Mouse (Mus musculus) lung, postnatal 0 days (tissue): ENCODE results near the gene Fam92b. TPM values are rescaled to one million over a fixed set of nuclear protein-coding genes. Genes with fewer than 3 reads are reported as not detected.

ENCODE experiments used
- ATAC-seq: fragments of 200-750 bp; cut with Nextera tagmentation; 2 replicates; pipeline ENCODE4 v1.8.0; 2017; ENCODE audit warnings: moderate library complexity
- DNase-seq: peaks from one replicate; pipeline ENCODE4 v3.0.0-alpha.2; 2016; ENCODE audit warnings: low spot score
- H3K27ac ChIP-seq: fragments of 300-500 bp; sonication (generic); 2 replicates; pipeline ENCODE4 v1.5.1; 2014; ENCODE audit warnings: antibody characterized with exemption, mild to moderate bottlenecking, low read length, mixed read lengths
- H3K27me3 ChIP-seq: fragments of 300-500 bp; sonication (generic); replicated peaks from 2 replicates; pipeline ENCODE4 v1.6.1; 2014; ENCODE audit warnings: low read length, mixed read lengths; ENCODE audit not compliant: insufficient read depth
- H3K36me3 ChIP-seq: fragments of 300-500 bp; sonication (generic); 2 replicates; pipeline ENCODE4 v1.6.1; 2014; ENCODE audit warnings: low read length, mixed read lengths; ENCODE audit not compliant: insufficient read depth
- H3K4me1 ChIP-seq: fragments of 300-500 bp; sonication (generic); 2 replicates; pipeline ENCODE4 v1.6.1; 2014; ENCODE audit warnings: antibody characterized with exemption, low read depth, low read length, mixed read lengths; ENCODE audit not compliant: insufficient read depth
- H3K4me2 ChIP-seq: fragments of 300-500 bp; sonication (generic); replicated peaks from 2 replicates; pipeline ENCODE4 v1.6.1; 2014; ENCODE audit warnings: low read depth, mild to moderate bottlenecking, low read length, moderate library complexity, mixed read lengths
- H3K4me3 ChIP-seq: fragments of 300-500 bp; sonication (generic); 2 replicates; pipeline ENCODE4 v1.5.1; 2014; ENCODE audit warnings: low read depth, low read length
- H3K9ac ChIP-seq: fragments of 300-500 bp; sonication (generic); replicated peaks from 2 replicates; pipeline ENCODE4 v1.6.1; 2014; ENCODE audit warnings: low read depth, mild to moderate bottlenecking
- H3K9me3 ChIP-seq: fragments of 300-500 bp; sonication (generic); 2 replicates; pipeline ENCODE4 v1.6.1; 2016; ENCODE audit warnings: low read length, mixed read lengths
- CTCF ChIP-seq: IDR thresholded peaks from 2 replicates; pipeline ENCODE4 v1.5.1; 2016; ENCODE audit warnings: antibody characterized with exemption, mild to moderate bottlenecking
- EP300 ChIP-seq: IDR thresholded peaks from 2 replicates; pipeline ENCODE4 v1.6.1; 2016; ENCODE audit warnings: antibody characterized with exemption, mild to moderate bottlenecking, control low read depth
- whole genome bisulfite sequencing: fragments of 180-500 bp; shearing (Covaris S2); extraction: QIAGEN DNeasy Blood & Tissue Kit; methylation state at CpG from one replicate; pipeline ENCODE4 v1.1.7; 2014; 5-methylcytosine and 5-hydroxymethylcytosine counted together
- polyA plus RNA-seq: library from polyadenylated mRNA; unstranded; fragments of >200 nt; fragmentation: Nextera tagmentation; extraction: Ambion mirVana; gene quantifications from 2 replicates; pipeline ENCODE4 v1.2.1, GENCODE M21; 2015

Gene Fam92b
- polyA plus RNA-seq, 1 experiment from 2014 or later = 3.9 TPM

- Histone ChIP-seq H3K27ac (no peak overlapping the region), H3K27me3 (no peaks in the 10 kb centered on the region), H3K4me3 (no peak overlapping the region), H3K4me1 (0 out of 2 replicates have a peak, but pooled peaks cover 4% of the 10 kb centered on the region), H3K4me2 (no peak overlapping the region), H3K9ac (no peak overlapping the region), H3K36me3 (no peaks in the 10 kb centered on the region), H3K9me3 (no peaks in the 10 kb centered on the region)
- WGBS = 80% methylated on average over 5 of the region's 5 CpGs
- no peak for TF ChIP-seq EP300
- TF ChIP-seq CTCF = no peak
- no peak for DNase-seq
- ATAC-seq = no peak
These were observed 13.2 kb downstream of the Fam92b start for GRCm38 (mm10) chr8:120164026-120164425.

GRCm38 (mm10) chr8:120163376-120163775, 13.9 kb downstream of the Fam92b start:
- ATAC-seq = no peak
- no peak for DNase-seq
- no peak overlapping the region for H3K27ac ChIP-seq
- no peaks in the 10 kb centered on the region for H3K36me3 ChIP-seq
- TF ChIP-seq EP300 = no peak
- no peak for TF ChIP-seq CTCF
- no peak overlapping the region for H3K4me2 ChIP-seq
- WGBS = 67% methylated on average over 8 of the region's 8 CpGs
- H3K9ac ChIP-seq = no peak overlapping the region
- H3K27me3 ChIP-seq = no peaks in the 10 kb centered on the region
- 0 out of 2 replicates have a peak, but pooled peaks cover 4% of the 10 kb centered on the region for H3K4me1 ChIP-seq
- no peaks in the 10 kb centered on the region for H3K9me3 ChIP-seq
- H3K4me3 ChIP-seq = no peak overlapping the region

GRCm38 (mm10) chr8:120162404-120162752, 14.9 kb downstream of the Fam92b start:
- Histone ChIP-seq H3K27me3 (no peaks in the 10 kb centered on the region), H3K9me3 (no peaks in the 10 kb centered on the region), H3K4me1 (0 out of 2 replicates have a peak, but pooled peaks cover 4% of the 10 kb centered on the region), H3K36me3 (no peaks in the 10 kb centered on the region), H3K4me3 (no peak overlapping the region), H3K4me2 (no peak overlapping the region), H3K9ac (no peak overlapping the region), H3K27ac (no peak overlapping the region)
- no peak for ATAC-seq
- TF ChIP-seq EP300 = no peak
- no peak for TF ChIP-seq CTCF
- 76% methylated on average over 5 of the region's 5 CpGs for WGBS
- DNase-seq = no peak

GRCm38 (mm10) chr8:120161658-120162403, 15.4 kb downstream of the Fam92b start:
- no peaks in the 10 kb centered on the region for H3K36me3 ChIP-seq
- no peak overlapping the region for H3K4me2 ChIP-seq
- no peak overlapping the region for H3K27ac ChIP-seq
- 0 out of 2 replicates have a peak, but pooled peaks cover 4% of the 10 kb centered on the region for H3K4me1 ChIP-seq
- no peak for TF ChIP-seq EP300
- TF ChIP-seq CTCF = no peak
- 52% methylated on average over 16 of the region's 16 CpGs for WGBS
- H3K9ac ChIP-seq = no peak overlapping the region
- H3K27me3 ChIP-seq = no peaks in the 10 kb centered on the region
- DNase-seq (peak; percentile 63), ATAC-seq (peak; percentile 73)
- no peaks in the 10 kb centered on the region for H3K9me3 ChIP-seq
- no peak overlapping the region for H3K4me3 ChIP-seq

- 78% methylated on average over 8 of the region's 8 CpGs for WGBS
- DNase-seq (no peak), ATAC-seq (no peak)
- Histone ChIP-seq H3K9me3 (no peaks in the 10 kb centered on the region), H3K4me2 (no peak overlapping the region), H3K27me3 (no peaks in the 10 kb centered on the region), H3K27ac (no peak overlapping the region), H3K9ac (no peak overlapping the region), H3K36me3 (no peaks in the 10 kb centered on the region), H3K4me3 (no peak overlapping the region), H3K4me1 (0 out of 2 replicates have a peak, but pooled peaks cover 4% of the 10 kb centered on the region)
- TF ChIP-seq EP300 = no peak
- no peak for TF ChIP-seq CTCF
These were observed 16.9 kb downstream of the Fam92b start for GRCm38 (mm10) chr8:120160366-120160765.

GRCm38 (mm10) chr8:120152636-120153035, 24.6 kb downstream of the Fam92b start:
- no peak overlapping the region for H3K9ac ChIP-seq
- H3K4me3 ChIP-seq = no peak overlapping the region
- ATAC-seq (peak; percentile 80), DNase-seq (peak; percentile 71)
- no peak overlapping the region; the same call in 1 of the 2 replicates for H3K4me2 ChIP-seq
- H3K4me1 ChIP-seq = no peaks in the 10 kb centered on the region
- no peaks in the 10 kb centered on the region for H3K27me3 ChIP-seq
- H3K36me3 ChIP-seq = no peaks in the 10 kb centered on the region
- TF ChIP-seq EP300 = peak; percentile 77; the same call in 1 of the 2 replicates
- TF ChIP-seq CTCF = no peak
- H3K9me3 ChIP-seq = no peaks in the 10 kb centered on the region
- WGBS = 39% methylated on average over 7 of the region's 7 CpGs
- H3K27ac ChIP-seq = no peak overlapping the region
